Mouse (Mus musculus) limb, embryonic 14.5 days (tissue): ENCODE results near the gene Elk4. TPM values are rescaled to one million over a fixed set of nuclear protein-coding genes. Genes with fewer than 3 reads are reported as not detected.

Experiments used
- ATAC-seq: fragments of 200-750 bp; cut with Nextera tagmentation; 2 replicates; pipeline ENCODE4 v1.8.0; 2017; ENCODE audit warnings: low read depth, moderate number of reproducible peaks, moderate TSS enrichment; ENCODE audit not compliant: low FRiP score
- DNase-seq: peaks from one replicate; pipeline ENCODE4 v3.0.0-alpha.2; 2015; ENCODE audit warnings: low spot score
- H3K27ac ChIP-seq: fragments of 300-500 bp; sonication (generic); replicated peaks from 2 replicates; pipeline ENCODE4 v1.5.1; 2014; ENCODE audit warnings: low read depth, mild to moderate bottlenecking, low read length, moderate library complexity, mixed read lengths
- H3K27me3 ChIP-seq: fragments of 300-500 bp; sonication (generic); 2 replicates; pipeline ENCODE4 v1.6.1; 2014; ENCODE audit warnings: low read length, mixed read lengths; ENCODE audit not compliant: control insufficient read depth, insufficient read depth
- H3K36me3 ChIP-seq: fragments of 300-500 bp; sonication (generic); 2 replicates; pipeline ENCODE4 v1.6.1; 2014; ENCODE audit warnings: mild to moderate bottlenecking, low read length, moderate library complexity, mixed read lengths; ENCODE audit not compliant: control insufficient read depth, insufficient read depth
- H3K4me1 ChIP-seq: fragments of 300-500 bp; sonication (generic); 2 replicates; pipeline ENCODE4 v1.6.1; 2014; ENCODE audit warnings: antibody characterized with exemption, low read length, mixed read lengths; ENCODE audit not compliant: control insufficient read depth, insufficient read depth
- H3K4me2 ChIP-seq: fragments of 300-500 bp; sonication (generic); replicated peaks from 2 replicates; pipeline ENCODE4 v1.6.1; 2014; ENCODE audit warnings: low read depth, mild to moderate bottlenecking, low read length, moderate library complexity; ENCODE audit not compliant: severe bottlenecking
- H3K4me3 ChIP-seq: fragments of 300-500 bp; sonication (generic); replicated peaks from 2 replicates; pipeline ENCODE4 v1.5.1; 2014; ENCODE audit warnings: low read length
- H3K9ac ChIP-seq: fragments of 300-500 bp; sonication (generic); 2 replicates; pipeline ENCODE4 v1.6.1; 2014; ENCODE audit warnings: mild to moderate bottlenecking, low read depth, low read length, moderate library complexity; ENCODE audit not compliant: severe bottlenecking
- H3K9me3 ChIP-seq: fragments of 300-500 bp; sonication (generic); 2 replicates; pipeline ENCODE4 v1.6.1; 2016; ENCODE audit warnings: low read length; ENCODE audit not compliant: control insufficient read depth
- POLR2A ChIP-seq: fragments of 200-500 bp; IDR thresholded peaks from 2 replicates; pipeline ENCODE4 v1.8.0; 2012; ENCODE audit warnings: inconsistent platforms, mild to moderate bottlenecking, moderate library complexity, borderline replicate concordance; ENCODE audit not compliant: insufficient read depth, insufficient read length; ENCODE audit errors: extremely low read depth
- WGBS: fragments of 180-500 bp; shearing (Covaris S2); extraction: QIAGEN DNeasy Blood & Tissue Kit; methylation state at CpG from one replicate; pipeline ENCODE4 v1.1.7; 2014; 5-methylcytosine and 5-hydroxymethylcytosine counted together
- polyA plus RNA-seq, 2 experiments: library from polyadenylated mRNA; depleted of rRNA in 1 of 2; stranded (reverse) in 1 of 2; unstranded in 1 of 2; fragments of >200 nt; fragmentation: Nextera tagmentation in 1 of 2; extraction: Ambion mirVana in 1 of 2; gene quantifications; 2 replicates each; pipeline versions ENCODE4 v1.2.1 to v1.2.3; 2012 to 2014

Gene Elk4
- polyA plus RNA-seq, 2 experiments, result 30.0 to 36.6 TPM

DNA sequence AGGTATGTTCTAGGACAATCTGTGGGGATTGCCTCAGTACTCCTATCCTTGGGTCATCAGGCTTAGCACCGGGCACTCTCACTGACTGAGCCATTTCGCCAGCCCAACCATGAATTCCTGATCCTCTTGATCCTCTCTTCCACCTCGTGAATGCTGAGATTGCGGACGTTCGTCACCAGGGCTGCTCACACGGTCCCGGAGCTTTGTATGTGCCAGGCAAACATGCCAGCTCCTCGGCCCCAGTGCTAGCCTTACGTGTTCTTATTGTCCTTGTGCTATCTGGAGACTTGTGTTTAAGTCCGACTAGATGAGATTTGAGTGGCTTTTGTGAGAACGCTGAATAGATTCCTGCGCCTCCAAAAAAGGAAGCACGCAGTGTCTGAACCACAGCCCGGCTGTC lies 20.0 kb upstream of the Elk4 start:
- no peaks in the 10 kb centered on the region for H3K9me3 ChIP-seq
- no peak overlapping the region for H3K9ac ChIP-seq
- ATAC-seq (no peak), DNase-seq (no peak)
- H3K4me2 ChIP-seq, result no peak overlapping the region
- no peak overlapping the region for H3K4me3 ChIP-seq
- no peaks in the 10 kb centered on the region for H3K4me1 ChIP-seq
- WGBS, result 76% methylated on average over 15 of the region's 15 CpGs
- no peaks in the 10 kb centered on the region for H3K27me3 ChIP-seq
- no peak for TF ChIP-seq POLR2A
- H3K27ac ChIP-seq, result no peak overlapping the region
- H3K36me3 ChIP-seq, result no peaks in the 10 kb centered on the region

GRCm38 (mm10) chr1:131989476-131989875 lies 17.9 kb upstream of the Elk4 start:
- no peaks in the 10 kb centered on the region for H3K36me3 ChIP-seq
- H3K4me3 ChIP-seq, result no peak overlapping the region
- no peak overlapping the region for H3K27ac ChIP-seq
- ATAC-seq (no peak), DNase-seq (no peak)
- no peaks in the 10 kb centered on the region for H3K9me3 ChIP-seq
- WGBS, result 59% methylated on average over 4 of the region's 4 CpGs
- H3K9ac ChIP-seq, result no peak overlapping the region
- H3K4me1 ChIP-seq, result no peaks in the 10 kb centered on the region
- no peak overlapping the region for H3K4me2 ChIP-seq
- no peaks in the 10 kb centered on the region for H3K27me3 ChIP-seq
- no peak for TF ChIP-seq POLR2A

DNA sequence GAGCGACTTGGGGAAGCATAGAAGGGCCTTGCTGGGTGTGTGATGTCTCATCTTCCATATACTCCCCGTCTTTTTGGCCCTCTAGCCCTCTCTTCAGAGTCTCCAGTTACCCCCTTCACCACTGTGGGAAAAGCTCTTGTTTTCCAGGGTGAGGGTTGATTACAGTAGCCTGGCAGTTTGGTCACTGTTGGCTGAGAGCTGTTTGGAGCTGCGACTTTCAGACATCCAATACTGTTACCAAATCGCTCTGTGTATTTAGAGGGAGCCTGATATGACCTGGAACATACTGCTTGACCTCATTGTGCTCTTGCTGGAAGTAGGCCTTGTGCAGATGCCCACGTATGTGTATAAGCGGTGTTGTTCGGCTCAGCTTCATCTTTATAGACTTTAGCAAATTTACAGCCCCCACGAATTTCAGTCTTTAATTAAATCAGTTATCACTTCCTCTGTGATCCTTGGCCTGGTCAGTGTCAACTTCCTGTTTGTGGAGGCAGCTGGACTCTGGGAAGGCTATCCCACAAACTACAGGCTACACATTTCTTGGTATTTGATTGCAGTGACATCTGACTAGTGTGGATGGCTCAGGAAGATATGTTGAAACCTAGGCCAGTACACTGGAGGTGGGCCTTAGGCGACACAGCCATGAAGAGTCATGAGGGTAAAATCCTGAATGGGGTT lies 17.2 kb upstream of the Elk4 start:
- H3K36me3 ChIP-seq, result no peaks in the 10 kb centered on the region
- DNase-seq (no peak), ATAC-seq (no peak)
- no peaks in the 10 kb centered on the region for H3K4me1 ChIP-seq
- H3K27ac ChIP-seq, result no peak overlapping the region
- no peaks in the 10 kb centered on the region for H3K9me3 ChIP-seq
- no peak for TF ChIP-seq POLR2A
- H3K9ac ChIP-seq, result no peak overlapping the region
- 72% methylated on average over 9 of the region's 9 CpGs for WGBS
- H3K4me3 ChIP-seq, result no peak overlapping the region
- H3K27me3 ChIP-seq, result no peaks in the 10 kb centered on the region
- H3K4me2 ChIP-seq, result no peak overlapping the region

GRCm38 (mm10) chr1:131992561-131993001 lies 14.8 kb upstream of the Elk4 start:
- no peaks in the 10 kb centered on the region for H3K27me3 ChIP-seq
- no peak for TF ChIP-seq POLR2A
- ATAC-seq, result no peak

DNA sequence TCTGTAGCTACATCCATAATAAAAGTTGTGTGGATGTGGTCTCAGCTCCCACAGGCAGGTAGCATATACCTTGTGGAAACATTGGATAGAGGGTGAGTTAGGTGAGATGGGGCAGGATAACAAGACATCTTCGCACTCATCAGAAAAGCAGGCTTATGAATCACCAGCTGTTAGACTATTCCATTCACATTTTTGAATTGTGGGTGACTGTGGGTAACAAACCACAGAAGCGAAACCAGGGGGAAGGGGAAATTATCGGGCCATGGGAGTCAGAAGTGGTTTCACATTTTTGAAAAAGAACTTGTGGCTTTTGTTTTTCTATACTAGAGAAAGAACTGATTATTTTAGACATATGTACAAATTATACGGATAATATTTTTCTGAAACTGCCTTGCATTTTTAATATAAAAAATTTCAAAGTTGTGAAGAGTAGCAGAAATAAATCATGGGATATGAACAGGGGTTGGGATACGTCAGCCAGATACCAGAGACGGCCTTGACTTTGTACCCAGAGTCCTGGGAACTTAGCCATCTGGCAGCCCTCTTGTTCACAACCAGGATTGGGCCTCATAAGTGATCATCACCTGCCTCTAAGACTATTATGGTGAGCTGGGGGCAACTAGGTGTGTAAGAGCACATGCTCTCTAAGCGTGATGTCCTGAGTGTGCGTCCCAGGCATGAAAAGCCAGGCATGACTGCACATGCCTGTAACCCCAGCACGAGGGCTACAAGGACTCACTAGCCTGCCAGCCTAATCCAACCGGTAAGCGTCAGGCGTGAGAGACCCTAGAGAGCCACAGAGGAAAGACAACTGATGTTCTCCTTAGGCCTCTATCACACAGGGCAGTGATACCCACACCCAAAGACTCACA lies 14.0 kb upstream of the Elk4 start:
- H3K36me3 ChIP-seq, result no peaks in the 10 kb centered on the region
- H3K9me3 ChIP-seq, result no peaks in the 10 kb centered on the region
- no peak overlapping the region for H3K4me3 ChIP-seq
- no peak overlapping the region for H3K9ac ChIP-seq
- H3K4me1 ChIP-seq, result no peaks in the 10 kb centered on the region
- no peaks in the 10 kb centered on the region for H3K27me3 ChIP-seq
- no peak overlapping the region for H3K4me2 ChIP-seq
- no peak for TF ChIP-seq POLR2A
- WGBS, result 85% methylated on average over 12 of the region's 12 CpGs
- ATAC-seq (no peak), DNase-seq (no peak)
- no peak overlapping the region for H3K27ac ChIP-seq

More at GRCm38 (mm10) chr1:131992561-131993001, 14.8 kb upstream of the Elk4 start:
- WGBS, result 82% methylated on average over 7 of the region's 7 CpGs
- DNase-seq, result no peak
- Histone ChIP-seq H3K9me3 (no peaks in the 10 kb centered on the region), H3K4me2 (no peak overlapping the region), H3K4me3 (no peak overlapping the region), H3K27ac (no peak overlapping the region), H3K36me3 (no peaks in the 10 kb centered on the region), H3K9ac (no peak overlapping the region), H3K4me1 (no peaks in the 10 kb centered on the region)
